Mouse (Mus musculus) yolk sac, embryonic 10.5 days (tissue): ENCODE results near the gene Tubgcp6.

Experiments
- DNase-seq: peaks from one replicate; pipeline ENCODE4 v3.0.0-alpha.2; 2017; ENCODE audit warnings: low spot score

The Tubgcp6 gene

GRCm38 (mm10) chr15:89102646-89103045 is 20.3 kb downstream of the Tubgcp6 start:
- no peak for DNase-seq

GRCm38 (mm10) chr15:89100823-89101222 is 22.1 kb downstream of the Tubgcp6 start:
- no peak for DNase-seq

- no peak for DNase-seq
Observed at GRCm38 (mm10) chr15:89098616-89099015, 24.3 kb downstream of the Tubgcp6 start.

DNA sequence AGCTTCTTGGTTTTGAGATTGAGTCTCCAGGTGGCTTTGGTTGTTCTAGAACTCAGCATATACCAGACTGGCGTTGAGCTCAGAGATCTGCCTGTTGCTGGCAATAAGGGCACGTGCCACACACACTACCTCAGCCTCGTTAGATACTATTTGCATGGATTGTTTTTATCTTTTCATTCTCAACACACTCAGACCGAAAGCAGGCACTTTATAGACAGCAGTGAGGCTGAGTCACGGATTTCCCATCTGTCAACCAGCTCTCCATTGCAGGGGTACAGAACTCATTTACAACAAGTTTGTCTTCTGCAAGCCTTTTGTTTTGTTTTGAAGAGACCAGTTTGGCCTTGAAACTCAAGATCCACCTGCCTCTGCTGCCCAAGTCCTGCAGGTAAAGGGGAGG is 25.5 kb downstream of the Tubgcp6 start:
- DNase-seq = no peak

- DNase-seq = no peak
Observed at GRCm38 (mm10) chr15:89092181-89092580, 30.7 kb downstream of the Tubgcp6 start.

DNA sequence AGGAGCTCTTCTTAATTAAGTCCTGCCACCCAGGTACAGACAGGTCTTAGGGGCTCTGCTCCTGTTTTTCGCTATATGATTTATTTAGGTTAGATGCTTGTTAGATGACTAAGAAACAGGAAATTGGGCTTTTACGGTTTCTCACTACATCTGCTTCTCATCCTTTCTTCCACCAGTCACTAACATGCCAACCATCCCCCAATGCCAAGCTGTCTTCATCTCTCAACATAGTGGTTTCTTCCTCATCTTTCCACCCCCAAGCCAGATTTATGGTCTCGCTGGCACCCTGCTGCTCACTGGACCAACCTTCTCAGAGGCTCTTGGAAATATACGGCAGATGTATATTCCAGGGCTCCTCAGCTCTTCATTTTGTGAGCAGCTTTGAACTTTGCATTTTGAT is 32.2 kb downstream of the Tubgcp6 start:
- DNase-seq = no peak

DNA sequence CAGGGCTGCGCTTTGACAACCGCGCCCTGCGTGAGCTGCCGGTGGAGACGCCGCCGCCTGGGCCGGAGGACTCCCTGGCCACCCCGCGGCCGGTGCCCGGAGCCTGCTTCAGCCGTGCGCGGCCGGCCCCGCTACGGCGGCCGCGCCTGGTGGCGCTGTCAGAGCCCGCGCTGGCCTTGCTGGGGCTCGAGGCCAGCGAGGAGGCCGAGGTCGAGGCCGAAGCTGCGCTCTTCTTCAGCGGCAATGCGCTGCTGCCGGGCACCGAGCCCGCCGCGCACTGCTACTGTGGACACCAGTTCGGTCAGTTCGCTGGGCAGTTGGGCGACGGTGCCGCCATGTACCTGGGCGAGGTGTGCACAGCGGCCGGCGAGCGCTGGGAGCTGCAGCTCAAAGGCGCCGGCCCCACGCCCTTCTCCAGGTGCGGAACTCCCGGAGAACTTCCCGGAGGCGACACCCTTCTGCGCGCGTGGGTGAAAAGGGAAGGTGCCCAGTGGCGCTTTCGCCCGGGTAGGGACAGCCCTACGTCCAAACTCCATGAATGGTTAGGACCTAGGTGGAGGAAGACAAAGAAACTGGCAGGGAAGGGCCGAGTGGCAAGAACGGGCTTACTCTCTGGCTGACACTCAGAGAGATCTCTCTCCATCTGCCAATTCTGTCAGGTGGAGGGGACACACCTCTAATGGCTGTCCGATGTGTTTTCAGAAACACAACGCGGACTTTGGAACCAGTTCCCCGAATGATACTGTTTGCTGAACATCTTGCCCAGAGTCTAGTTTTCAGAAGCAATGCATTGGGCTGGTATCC is 33.5 kb downstream of the Tubgcp6 start:
- peak; percentile 51 for DNase-seq

GRCm38 (mm10) chr15:89088607-89089247 is 34.2 kb downstream of the Tubgcp6 start, which contains the start of gene Selenoo:
Gene Selenoo (plus strand): TSS chr15:89089084.
- peak; percentile 88 for DNase-seq

DNA sequence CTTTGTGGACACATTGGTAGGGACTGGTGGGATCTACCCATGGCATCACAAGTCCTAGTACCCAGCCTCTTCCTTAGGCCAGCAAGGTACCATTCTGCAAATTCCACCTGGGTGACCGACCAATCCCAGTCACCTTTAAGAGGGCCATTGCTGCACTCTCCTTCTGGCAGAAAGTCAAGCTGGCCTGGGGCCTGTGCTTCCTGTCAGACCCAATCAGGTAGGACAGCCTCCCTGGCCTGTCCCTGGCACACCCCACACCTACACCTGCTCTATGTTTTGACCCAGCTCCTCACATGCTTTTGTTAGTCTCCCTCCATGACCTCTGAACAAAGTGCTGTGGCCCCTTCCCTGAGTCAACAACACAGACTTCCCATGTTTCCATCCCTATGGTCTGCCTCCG is 38.1 kb downstream of the Tubgcp6 start:
- DNase-seq = no peak

- DNase-seq = no peak
Observed at GRCm38 (mm10) chr15:89083906-89084305, 39.0 kb downstream of the Tubgcp6 start.

GRCm38 (mm10) chr15:89078208-89078836 is 44.6 kb downstream of the Tubgcp6 start:
- DNase-seq = no peak

DNA sequence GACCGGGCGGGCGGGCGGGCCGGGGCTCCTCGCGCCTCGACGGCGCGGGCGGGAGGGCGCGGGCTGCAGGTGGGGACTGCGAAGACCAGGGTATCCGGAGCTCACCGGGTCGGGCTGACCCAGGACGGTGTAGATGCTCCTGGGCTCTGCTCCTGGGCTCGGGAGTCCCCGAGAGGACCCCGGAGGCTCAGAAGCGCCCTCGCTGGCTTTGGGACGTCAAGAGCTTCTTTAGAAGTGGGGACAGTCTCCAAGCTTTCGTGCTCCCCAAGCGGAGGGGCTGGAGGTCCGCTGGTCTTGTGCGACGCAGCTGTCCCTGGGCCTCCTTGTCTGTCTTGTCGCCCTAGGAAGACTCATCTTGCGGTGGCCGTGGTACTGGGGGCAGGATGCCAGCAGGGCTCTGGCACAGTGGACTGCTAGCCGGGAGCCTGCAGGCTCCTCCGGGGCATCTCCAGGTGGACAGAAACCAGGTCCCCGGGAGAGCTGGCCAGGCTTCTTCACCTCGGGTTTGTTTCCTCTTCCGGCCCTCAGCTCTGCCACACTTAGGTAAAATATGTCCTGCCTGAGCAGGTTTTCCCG is 46.7 kb downstream of the Tubgcp6 start:
- DNase-seq = no peak

GRCm38 (mm10) chr15:89075478-89076147 is 47.3 kb downstream of the Tubgcp6 start:
- peak; percentile 86 for DNase-seq

GRCm38 (mm10) chr15:89074613-89075477 is 48.1 kb downstream of the Tubgcp6 start, which contains the start of gene Trabd:
Gene Trabd (plus strand): TSS chr15:89075124.
- DNase-seq = no peak

- DNase-seq = no peak
Observed at GRCm38 (mm10) chr15:89073993-89074603, 48.8 kb downstream of the Tubgcp6 start.

DNA sequence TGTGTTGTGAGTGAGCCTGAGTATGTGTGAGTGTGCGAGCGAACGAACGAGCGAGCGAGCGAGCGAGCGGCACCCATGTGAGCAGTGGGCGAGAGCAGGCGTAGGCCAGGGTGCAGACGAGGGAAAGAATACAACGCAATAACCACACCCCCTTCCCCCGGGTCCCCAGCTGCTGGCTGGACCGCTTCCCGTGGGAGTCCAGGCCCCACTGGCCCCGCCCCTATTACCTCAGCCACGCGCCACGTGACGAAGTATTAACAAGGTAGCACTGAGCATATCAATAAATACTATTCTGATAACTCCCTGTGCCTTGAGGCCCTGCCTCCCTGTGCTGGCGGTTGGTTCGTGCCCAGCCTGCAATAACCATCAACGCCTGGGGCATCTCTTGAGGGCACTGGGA is 52.3 kb downstream of the Tubgcp6 start:
- DNase-seq = no peak

- DNase-seq = no peak
Observed at GRCm38 (mm10) chr15:89069336-89069840, 53.5 kb downstream of the Tubgcp6 start.

DNA sequence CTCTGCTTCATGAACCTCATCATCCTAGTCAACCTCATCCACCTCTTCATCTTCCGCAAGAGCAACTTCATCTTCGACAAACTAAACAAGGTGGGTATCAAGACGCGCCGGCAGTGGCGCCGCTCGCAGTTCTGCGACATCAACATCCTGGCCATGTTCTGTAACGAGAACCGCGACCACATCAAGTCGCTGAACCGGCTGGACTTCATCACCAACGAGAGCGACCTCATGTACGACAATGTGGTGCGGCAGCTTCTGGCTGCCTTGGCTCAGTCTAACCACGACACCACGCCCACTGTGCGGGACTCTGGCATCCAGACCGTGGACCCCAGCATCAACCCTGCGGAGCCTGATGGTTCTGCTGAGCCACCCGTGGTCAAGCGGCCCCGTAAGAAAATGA is 54.7 kb downstream of the Tubgcp6 start:
- DNase-seq = no peak

- DNase-seq = no peak
Observed at GRCm38 (mm10) chr15:89067609-89068008, 55.3 kb downstream of the Tubgcp6 start.

GRCm38 (mm10) chr15:89064891-89065290 is 58.0 kb downstream of the Tubgcp6 start:
- DNase-seq = no peak
